Mouse (Mus musculus): ENCODE results near the gene Ces3b. TPM values are rescaled to one million over a fixed set of nuclear protein-coding genes. Genes with fewer than 3 reads are reported as not detected.
A peak's percentile ranks its signal among the peaks of the same experiment; 100 is the strongest.

The Ces3b gene
- total RNA-seq, 1 experiment from 2014 or later: not detected

- ATAC-seq (replicated peaks in 1 of 2; ENCODE audit: insufficient read depth in 1 of 2, low FRiP score in 2 of 2, low TSS enrichment in 1 of 2, low read depth in 1 of 2, poor library complexity in 2 of 2, severe bottlenecking in 2 of 2): no peak
Measured at GRCm38 (mm10) chr8:105104220-105104619, 20.7 kb downstream of the Ces3b start.

GRCm38 (mm10) chr8:105129864-105130263 lies 46.3 kb downstream of the Ces3b start:
- no peak for ATAC-seq (replicated peaks in 1 of 2; ENCODE audit: insufficient read depth in 1 of 2, low FRiP score in 2 of 2, low TSS enrichment in 1 of 2, low read depth in 1 of 2, poor library complexity in 2 of 2, severe bottlenecking in 2 of 2)

- ATAC-seq (replicated peaks in 1 of 2; ENCODE audit: insufficient read depth in 1 of 2, low FRiP score in 2 of 2, low TSS enrichment in 1 of 2, low read depth in 1 of 2, poor library complexity in 2 of 2, severe bottlenecking in 2 of 2): no peak
Measured at GRCm38 (mm10) chr8:105131509-105131908, 48.0 kb downstream of the Ces3b start, which contains the start of gene Ces4a. Ces4a (plus strand) TSS chr8:105131800.

DNA sequence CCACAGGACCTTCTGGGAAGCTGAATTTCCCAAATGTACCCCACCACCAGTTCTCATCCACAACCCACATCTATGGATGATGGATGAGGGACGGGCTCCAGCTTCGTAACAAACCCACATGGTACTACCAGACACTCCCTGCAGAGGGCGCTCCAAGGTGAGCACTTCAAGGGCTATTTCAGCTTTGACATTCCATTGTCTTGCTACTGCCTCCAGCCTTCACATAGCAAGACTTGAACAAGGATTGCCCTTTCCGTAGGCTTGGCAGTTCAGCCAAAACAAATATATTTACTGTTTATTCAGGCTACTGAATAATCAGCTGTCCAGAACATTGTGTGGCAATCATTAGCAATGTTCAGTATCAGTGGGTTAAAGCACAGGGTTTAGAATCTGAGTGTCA lies 54.9 kb downstream of the Ces3b start:
- ATAC-seq (replicated peaks in 1 of 2; ENCODE audit: insufficient read depth in 1 of 2, low FRiP score in 2 of 2, low TSS enrichment in 1 of 2, low read depth in 1 of 2, poor library complexity in 2 of 2, severe bottlenecking in 2 of 2): peak; percentile 78 to 84

GRCm38 (mm10) chr8:105142395-105142794 lies 58.8 kb downstream of the Ces3b start:
- ATAC-seq (replicated peaks in 1 of 2; ENCODE audit: insufficient read depth in 1 of 2, low FRiP score in 2 of 2, low TSS enrichment in 1 of 2, low read depth in 1 of 2, poor library complexity in 2 of 2, severe bottlenecking in 2 of 2): peak; percentile 43 to 56; a peak in 1 of 4 replicates

Other genes with a start within 250 kb of the Ces3b start
- gene Ces2c, start 236.7 kb upstream of the Ces3b start, total RNA-seq (2017): 0.89 TPM in 1 of 2 replicates, not detected in the other
- gene Ces2e, start 157.5 kb upstream of the Ces3b start, total RNA-seq (2017): not detected in 2 replicates
- not detected in 2 replicates for gene Ces2f, start 136.4 kb upstream of the Ces3b start, total RNA-seq (2017)
- gene Ces2g, start 122.0 kb upstream of the Ces3b start, total RNA-seq (2017): 2.5 and 15.4 TPM in 2 replicates
- gene Ces2h, start 82.9 kb upstream of the Ces3b start, total RNA-seq (2017): not detected in 2 replicates
- gene Ces3a, start 35.2 kb upstream of the Ces3b start, total RNA-seq (2017): not detected in 2 replicates
- not detected in 2 replicates for gene Ces4a, start 48.0 kb downstream of the Ces3b start, total RNA-seq (2017)
- 204 and 237 TPM in 2 replicates for gene Cbfb, start 86.9 kb downstream of the Ces3b start, total RNA-seq (2017)
- 15.1 and 15.7 TPM in 2 replicates for gene D230025D16Rik, start 141.4 kb downstream of the Ces3b start, total RNA-seq (2017)
- gene B3gnt9, start 171.4 kb downstream of the Ces3b start, total RNA-seq (2017): 0.50 TPM in 1 of 2 replicates, not detected in the other
- 17.6 and 20.2 TPM in 2 replicates for gene Tradd, start 180.9 kb downstream of the Ces3b start, total RNA-seq (2017)
- 4.1 and 4.9 TPM in 2 replicates for gene Fbxl8, start 180.9 kb downstream of the Ces3b start, total RNA-seq (2017)
- gene Hsf4, start 186.0 kb downstream of the Ces3b start, total RNA-seq (2017): 0.19 TPM in 1 of 2 replicates, not detected in the other
- gene Nol3, start 192.4 kb downstream of the Ces3b start, total RNA-seq (2017): 0.30 and 0.31 TPM in 2 replicates
- gene 4931428F04Rik, start 206.1 kb downstream of the Ces3b start, total RNA-seq (2017): 3.4 and 4.5 TPM in 2 replicates
- gene Exoc3l, start 212.3 kb downstream of the Ces3b start, total RNA-seq (2017): 1.2 and 4.0 TPM in 2 replicates
- 34.3 and 55.3 TPM in 2 replicates for gene E2f4, start 213.9 kb downstream of the Ces3b start, total RNA-seq (2017)
- 3.5 and 4.6 TPM in 2 replicates for gene Elmo3, start 221.8 kb downstream of the Ces3b start, total RNA-seq (2017)
- 0.65 and 2.6 TPM in 2 replicates for gene Lrrc29, start 242.5 kb downstream of the Ces3b start, total RNA-seq (2017)
- gene Tmem208, start 242.6 kb downstream of the Ces3b start, total RNA-seq (2017): 28.1 and 63.6 TPM in 2 replicates